Mouse (Mus musculus): ENCODE measurements at regions not wholly inside any gene's neighbourhood (a gene's known extent, or its start where the extent isn't known, plus 50 kb on each side); places are given as distances from the start of the nearest gene placed in this dataset.
"Not testable (repeated sequence)": the region's sequence is repeated elsewhere in the genome, so short reads cannot be mapped to it uniquely, and the experiment has no call there.

DNA sequence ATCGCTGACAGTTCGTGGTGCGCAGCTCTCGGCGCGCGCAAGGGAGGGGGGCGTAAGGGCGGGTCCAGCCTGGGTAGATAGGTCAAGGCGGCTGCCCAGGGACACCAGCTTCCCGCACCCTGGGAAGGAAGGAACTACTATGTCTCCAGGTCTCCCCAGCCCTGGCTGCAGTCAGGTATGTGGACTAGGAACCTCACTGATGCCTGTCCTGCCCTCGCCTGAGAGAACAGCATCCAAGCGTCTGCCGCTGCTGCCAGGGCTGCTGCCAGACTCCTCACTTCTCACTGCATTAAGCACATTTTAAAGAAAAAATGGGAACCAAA is 419.1 kb downstream of the Nova1 start:
- no peak for DNase-seq (ENCODE audit: low spot score)
- intact Hi-C loops (cut with DNase I), result no loop called here

DNA sequence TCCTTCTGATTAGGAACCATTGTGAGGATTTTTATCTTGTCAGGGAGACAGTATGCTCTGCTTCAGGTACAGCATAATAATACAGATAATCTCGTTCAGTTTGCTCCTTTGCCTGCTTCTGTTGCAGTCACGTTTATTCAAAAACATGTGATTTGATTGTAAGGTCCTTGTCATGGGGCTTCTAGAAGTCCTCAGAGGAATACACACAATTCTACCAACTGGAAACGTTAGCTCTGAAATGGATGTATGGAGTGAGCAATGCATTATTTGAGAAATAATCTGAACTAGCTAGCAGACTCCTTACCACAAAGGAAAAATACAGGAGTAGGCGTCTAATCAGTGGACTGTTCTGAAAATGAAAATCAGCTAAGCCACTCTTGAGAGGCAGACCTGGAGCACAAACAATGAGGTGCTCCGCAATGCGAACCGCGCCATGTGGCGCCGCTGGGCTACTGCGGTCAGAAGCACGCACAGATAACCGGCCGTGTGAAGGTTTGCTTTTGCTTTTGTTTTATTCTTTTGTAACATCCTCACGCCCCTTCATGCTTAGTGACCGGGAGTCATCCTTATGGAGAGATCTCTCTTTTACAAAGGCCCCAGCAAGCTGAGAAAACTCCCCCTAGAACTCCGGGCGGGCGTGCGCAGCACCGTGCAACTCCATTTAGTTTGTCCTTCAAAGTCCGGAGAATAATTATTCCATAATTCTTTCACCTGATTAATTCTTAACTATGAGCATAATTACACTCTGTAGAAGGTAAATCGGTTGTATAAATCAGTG is 419.7 kb downstream of the Nova1 start:
- intact Hi-C loops (cut with DNase I), result no loop called here
- DNase-seq (ENCODE audit: low spot score), result no peak

DNA sequence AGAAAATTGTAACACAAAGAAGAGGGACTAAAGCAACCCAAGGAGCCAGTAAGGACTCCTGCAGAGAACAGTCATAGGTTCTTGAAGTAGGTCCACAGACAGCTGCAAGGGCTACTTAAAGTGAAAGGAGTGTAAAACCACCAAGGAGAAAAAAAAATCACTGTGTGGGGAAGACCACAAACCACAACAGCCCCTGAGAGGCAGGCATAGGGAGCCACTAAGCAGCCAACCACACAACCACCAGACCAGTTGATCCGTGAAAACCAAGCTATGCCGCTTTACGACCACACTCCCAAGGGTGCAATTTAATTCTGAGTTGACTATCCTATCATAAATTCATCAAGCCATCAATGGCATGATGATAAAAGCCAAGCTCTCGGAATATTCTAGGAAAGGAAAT is 423.5 kb downstream of the Nova1 start:
- DNase-seq (ENCODE audit: low spot score), result no peak
- intact Hi-C loops (cut with DNase I), result no loop called here

DNA sequence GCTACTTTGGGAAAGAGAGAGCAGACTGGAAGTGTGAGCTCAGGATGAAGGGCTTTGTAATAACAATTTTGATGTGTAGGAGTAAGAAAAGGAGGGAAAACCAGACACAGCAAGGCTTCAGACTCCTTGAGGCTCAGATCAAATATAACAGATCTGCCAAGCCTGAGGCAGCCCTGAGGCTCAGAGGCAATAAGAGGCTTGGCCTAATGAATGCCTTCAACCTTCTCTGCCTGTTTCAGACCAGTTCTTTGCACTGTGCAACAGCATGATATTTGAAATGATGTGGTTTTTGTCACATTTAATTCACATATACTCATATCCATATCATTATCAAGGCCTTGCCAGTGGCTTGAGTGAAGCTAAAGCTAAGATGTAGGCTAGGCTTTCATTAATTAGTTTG is 425.0 kb downstream of the Nova1 start:
- intact Hi-C loops (cut with DNase I), result no loop called here
- DNase-seq (ENCODE audit: low spot score), result no peak

DNA sequence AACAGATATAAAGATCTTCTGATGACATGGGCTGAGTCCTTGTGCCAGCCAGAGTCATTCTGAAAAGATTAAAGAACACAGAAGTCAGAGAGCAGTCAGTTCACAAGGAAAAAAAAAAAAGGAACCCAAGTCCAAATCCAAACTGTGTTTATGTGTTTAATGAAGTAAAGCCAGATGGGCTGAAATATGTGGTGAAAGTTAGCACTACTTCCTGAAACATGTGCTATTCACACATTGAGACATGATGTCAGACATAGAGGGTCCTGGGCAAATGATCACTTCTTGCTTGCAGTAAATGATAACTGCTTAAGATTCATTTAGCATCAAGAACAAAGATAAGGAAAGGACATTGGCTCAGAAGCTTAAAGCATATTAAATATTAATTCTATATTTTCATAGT is 439.8 kb downstream of the Nova1 start:
- intact Hi-C loops (cut with DNase I), result no loop called here
- DNase-seq (ENCODE audit: low spot score), result no peak

DNA sequence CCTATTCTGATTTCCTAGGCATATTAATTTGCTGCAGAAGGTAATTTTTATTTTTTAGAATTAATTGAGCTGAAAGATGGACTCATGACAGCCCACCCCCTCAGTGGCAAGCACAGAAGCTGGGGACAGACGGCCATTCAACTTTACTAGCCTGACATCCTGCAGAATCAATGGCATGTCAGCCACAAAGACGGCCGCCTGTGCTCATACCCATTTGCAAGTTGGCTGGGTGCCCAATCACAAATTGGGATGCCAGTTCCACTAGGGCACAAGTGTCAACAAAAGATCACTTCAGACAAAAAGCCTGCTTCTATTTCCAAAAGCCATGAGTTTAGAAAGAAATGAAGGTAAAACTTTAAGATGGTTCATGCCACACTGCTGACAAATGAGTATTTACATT is 447.0 kb downstream of the Nova1 start:
- intact Hi-C loops (cut with DNase I), result no loop called here
- no peak for DNase-seq (ENCODE audit: low spot score)

DNA sequence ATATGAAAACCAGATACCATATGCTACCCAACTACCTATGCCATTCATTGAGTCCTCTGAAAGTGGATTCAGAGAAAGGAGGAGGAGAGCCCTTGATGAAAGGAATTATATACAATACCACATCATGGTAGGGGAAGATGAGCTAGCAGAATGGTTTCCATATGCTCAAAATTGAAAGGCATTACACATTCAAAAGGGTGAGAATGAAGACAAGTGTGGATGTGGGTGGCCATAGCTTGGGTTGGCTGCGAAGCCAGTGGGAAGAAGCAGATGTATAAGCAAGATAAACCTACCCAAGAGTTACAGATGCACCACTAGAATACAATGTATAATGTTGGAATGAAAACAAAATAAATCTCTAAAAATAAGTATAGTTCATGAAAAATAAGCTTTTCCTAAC is 485.4 kb downstream of the Nova1 start:
- intact Hi-C loops (cut with DNase I), result no loop called here
- DNase-seq (ENCODE audit: low spot score), result no peak

DNA sequence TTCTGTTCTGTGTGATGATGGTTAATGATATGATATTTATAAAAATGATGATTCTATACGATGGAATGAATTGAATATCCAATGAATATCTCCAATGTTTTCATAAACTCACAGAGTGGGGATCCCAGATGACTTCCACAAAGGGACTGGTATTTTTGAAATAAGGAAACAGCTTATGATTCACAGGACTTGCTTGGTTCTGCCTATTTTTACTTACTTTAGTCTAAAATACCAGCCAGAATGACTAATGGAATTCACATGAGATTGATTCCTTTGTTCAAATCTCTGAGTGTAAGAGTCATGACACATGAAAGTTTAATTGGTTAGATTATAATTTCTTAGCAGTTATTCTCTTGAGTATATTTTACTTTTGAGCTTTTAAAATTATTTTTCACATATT is 490.9 kb downstream of the Nova1 start:
- intact Hi-C loops (cut with DNase I), result no loop called here
- DNase-seq (ENCODE audit: low spot score), result no peak

DNA sequence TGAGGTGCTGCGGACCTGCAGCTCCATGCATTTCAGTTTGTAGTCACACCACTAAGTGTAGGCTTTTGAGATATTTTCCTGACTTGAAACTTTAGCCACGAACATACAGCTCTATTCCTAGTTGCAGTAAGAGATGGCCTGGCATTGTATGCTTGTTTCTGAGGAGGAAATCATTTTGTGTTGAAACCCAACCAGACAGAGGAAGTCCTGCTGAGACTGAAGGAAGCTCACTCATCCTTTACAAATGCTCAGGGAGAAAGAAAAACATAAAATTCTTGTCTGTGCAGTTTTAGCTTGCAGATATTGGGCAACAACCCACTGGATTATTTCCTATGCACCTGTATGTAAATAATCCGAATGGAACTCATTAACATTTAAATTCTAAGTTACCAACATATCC is 495.5 kb downstream of the Nova1 start:
- no peak for DNase-seq (ENCODE audit: low spot score)
- intact Hi-C loops (cut with DNase I), result no loop called here

DNA sequence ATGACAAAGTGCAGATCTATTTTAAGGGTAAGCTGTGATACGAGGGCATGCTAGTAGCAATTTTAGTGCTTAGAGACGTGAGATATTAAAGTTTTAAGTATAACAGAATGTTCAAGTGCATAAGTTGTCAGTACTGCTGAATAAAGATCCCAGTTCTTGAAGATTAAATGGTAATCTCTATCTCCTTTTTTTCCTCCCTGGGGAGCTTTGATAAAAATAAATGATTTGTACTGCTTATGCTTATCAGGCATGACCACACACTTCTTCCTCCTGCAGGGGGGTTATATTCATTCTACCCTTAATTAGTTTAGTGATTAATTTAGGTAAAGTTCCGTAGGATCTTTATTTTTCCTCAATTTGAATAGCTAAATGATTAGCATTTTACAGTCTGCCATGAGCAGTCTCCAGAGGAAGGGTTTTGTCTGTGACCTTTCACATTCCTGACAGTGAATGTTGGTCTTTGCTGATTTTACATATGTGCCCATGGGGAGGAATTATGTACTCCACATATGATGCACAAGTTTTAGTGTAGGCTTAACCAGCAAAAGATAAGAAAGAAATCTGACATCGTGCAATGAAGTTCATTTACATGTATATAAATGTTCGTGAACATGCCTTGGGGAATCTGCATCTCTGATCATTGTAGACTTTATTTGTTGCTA is 515.5 kb downstream of the Nova1 start:
- intact Hi-C loops (cut with DNase I), result no loop called here
- DNase-seq (ENCODE audit: low spot score), result no peak

DNA sequence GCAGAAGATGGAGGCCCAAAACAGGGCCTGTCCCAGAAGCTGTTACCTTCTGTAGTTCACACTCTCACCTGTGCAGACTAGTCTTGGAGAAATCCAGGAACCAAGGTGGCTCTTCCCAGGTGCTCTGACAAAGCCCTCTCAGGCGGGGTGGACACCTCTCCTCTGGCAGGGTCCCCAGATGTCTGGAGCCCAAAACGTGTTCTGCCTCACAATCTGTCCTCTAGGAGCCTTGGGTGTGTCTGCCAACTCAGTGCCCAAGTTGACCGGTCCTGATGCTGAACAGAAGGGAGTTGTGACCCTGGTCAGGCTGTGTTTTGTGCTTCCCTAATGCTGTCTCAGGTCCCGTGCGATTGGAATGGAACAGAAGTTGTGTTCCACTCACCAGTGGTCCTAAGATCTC is 519.8 kb downstream of the Nova1 start:
- no peak for DNase-seq (ENCODE audit: low spot score)
- intact Hi-C loops (cut with DNase I), result no loop called here

DNA sequence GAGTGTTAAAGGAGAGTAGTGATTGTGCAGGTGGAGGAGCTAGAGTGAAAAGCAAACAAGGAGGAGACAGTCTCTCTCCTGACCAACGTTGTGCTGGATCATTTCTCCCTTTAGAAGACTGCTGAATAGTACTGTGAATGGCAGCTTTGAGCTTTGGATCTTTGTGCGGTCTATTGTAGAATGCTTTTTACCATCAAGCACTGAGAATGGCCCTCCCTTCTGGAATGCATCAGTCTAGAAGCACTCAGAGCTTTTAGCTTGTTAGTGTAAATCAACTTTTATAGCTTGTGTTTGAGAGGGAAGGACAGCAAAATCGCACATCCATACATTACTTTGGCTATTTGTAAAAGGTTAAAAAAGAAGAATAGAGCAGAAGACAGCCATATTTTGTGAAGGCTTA is 534.2 kb downstream of the Nova1 start:
- DNase-seq (ENCODE audit: low spot score), result no peak
- intact Hi-C loops (cut with DNase I), result no loop called here

DNA sequence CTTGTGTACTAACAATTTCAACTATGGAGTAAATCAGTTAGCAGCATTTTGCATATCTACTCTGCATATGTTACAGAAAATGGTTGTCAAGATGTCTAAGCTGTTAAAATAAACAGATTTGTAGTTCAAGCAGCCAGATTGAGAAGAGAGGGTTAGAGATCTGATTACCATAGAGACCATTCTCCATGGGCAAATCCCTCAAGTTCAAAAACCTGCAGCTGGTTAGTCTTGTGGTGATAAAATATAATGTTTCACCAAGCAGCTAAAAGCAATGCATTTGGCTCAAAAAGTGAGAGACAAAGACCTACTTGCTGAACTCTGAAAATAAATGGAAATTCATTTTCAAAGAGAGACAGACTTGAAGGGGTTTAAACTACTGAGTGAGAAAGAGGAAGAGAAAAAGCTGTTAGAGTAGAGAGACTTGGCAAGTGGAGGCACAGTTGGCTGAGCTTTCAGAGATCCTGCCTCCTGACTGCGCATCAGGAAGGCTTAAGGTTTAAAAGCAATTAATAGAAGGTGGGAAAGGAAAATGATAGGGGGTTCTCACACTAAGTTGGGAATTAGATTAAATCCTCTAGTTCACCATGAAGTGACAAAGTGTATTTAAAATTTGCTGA is 570.2 kb downstream of the Nova1 start:
- intact Hi-C loops (cut with DNase I), result no loop called here
- DNase-seq (ENCODE audit: low spot score), result no peak

DNA sequence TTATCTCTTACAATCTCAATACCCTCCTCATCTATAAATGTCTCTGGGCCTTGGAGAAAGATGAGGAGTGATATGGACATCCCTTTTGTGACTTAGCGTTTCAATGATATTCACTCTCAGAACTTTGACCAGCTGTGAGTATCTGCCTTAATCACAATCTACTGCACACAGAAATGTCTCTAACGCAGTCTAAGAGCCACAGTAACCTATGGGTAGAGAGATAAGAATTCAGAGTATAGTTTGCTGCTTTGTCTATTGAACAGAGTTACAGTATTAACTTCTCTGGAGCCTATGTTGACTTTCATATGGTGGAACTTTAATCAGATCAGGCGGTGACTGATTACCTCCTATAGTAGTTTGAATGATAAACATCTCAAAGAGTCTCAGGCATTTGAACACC is 573.8 kb downstream of the Nova1 start:
- no peak for DNase-seq (ENCODE audit: low spot score)
- intact Hi-C loops (cut with DNase I), result no loop called here

DNA sequence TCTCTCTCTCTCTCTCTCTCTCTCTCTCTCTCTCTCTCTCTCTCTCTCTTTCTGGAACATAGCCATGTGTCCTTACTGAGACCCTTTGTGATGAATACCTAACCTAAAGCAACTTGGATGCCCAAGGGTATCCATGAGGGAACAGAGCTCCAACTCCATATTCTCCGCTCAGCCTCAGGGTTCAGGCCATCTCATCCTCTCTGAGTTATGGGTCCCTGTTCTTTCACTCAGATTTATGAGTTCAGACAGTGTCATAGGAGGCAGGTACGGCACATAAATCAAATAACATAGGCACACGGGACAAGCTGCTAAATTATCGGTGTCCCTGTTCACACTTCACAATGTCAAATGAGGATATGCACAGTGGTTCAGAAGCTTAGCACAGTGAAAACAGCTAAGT is 586.4 kb downstream of the Nova1 start:
- no peak for DNase-seq (ENCODE audit: low spot score)
- intact Hi-C loops (cut with DNase I), result no loop called here

DNA sequence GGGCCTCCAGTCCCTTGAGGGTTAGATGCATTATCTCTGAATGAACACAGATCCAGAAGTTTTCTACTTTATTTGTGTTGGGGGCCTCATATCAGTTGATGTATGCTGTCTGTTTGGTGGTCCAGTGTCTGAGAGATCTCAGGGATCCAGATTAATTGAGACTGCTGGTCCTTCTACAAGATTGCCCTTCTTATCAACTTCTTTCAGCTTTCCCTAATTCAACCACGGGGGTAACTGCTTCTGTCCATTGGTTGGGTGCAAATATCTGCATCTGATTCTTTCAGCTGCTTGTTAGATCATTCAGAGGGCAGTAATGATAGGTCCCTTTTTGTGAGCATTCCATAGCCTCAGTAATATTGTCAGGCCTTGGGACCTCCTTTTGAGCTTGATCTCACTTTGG is 603.4 kb downstream of the Nova1 start:
- DNase-seq (ENCODE audit: low spot score); intact Hi-C loops (cut with DNase I): not testable (repeated sequence)

DNA sequence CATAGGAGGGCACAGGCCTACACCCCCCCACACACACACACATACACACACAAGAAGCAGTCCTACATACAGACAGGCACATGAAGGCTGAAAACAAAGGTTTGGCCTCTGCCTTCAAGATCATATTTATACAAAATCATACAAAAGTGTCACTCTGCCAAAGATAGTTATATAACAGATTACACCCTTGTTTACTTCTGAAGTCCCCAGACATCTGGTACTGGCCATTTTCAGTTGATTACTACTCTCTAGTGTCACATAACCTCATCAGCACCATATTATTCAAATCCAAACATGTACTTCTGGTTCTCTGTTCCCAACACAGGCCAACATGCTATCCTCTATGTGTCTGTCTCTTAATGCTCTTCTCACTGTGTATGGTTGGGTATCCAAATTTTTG is 619.7 kb downstream of the Nova1 start:
- intact Hi-C loops (cut with DNase I), result no loop called here

DNA sequence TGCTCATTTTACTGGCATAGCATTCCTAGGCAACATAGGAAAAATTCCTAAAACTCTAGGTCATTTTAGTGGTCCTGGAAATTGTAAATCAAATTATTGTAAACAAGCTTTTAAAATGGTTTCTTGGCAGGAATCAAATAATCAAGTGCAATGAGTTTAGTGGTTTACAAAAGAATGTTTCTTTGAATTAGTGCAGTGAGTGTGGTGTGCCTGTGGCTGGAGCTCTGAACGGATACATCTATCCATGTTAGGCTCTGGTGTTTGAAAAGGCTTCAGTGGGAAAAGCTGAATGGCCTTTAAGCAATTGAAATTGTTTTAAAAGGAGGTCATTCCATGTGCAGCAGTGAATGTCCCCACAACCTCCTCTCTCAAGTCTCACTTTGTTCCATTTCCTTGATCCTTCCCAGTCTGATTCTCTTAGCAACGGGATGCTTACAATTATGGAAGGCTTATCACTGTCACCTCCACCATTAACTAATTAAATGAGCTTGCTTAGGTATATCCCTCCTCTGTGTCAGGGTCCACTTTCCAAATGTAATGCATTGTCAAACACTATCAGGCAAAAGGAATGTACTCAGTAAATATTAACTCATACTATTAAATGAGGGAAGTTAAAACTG is 621.1 kb downstream of the Nova1 start:
- intact Hi-C loops (cut with DNase I), result no loop called here
- DNase-seq (ENCODE audit: low spot score), result no peak

More for the DNA sequence above, 619.7 kb downstream of the Nova1 start:
- DNase-seq (ENCODE audit: low spot score), result no peak

DNA sequence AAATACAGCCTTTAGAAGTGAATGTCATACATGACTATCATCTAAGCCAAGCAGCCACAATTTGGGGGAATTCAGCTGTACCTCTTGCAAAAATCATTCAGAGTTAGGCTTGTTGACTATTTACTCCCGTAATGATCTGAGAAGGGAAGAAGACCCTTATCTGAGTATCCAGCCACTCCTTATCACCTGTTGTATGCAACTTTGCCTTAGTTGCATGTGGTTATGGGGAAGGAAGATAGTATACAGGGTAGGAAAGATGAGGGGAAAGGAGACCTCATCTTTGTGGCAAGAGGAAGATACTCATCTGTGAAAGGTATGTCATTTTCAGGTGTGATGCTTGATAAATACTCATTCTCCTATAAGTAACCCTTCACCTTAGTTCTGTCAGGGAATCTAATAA is 624.6 kb downstream of the Nova1 start:
- intact Hi-C loops (cut with DNase I), result no loop called here
- DNase-seq (ENCODE audit: low spot score), result no peak
